Mouse (Mus musculus) lung, postnatal 36 days (tissue): ENCODE measurements around the gene Tdrd1.
"Not testable (repeated sequence)": the region's sequence is repeated elsewhere in the genome, so short reads cannot be mapped to it uniquely, and the experiment has no call there.

Source experiments
- DNase-seq: peaks from one replicate; pipeline ENCODE4 v3.0.0; 2022; ENCODE audit warnings: mixed read lengths

Tdrd1 gene

DNA sequence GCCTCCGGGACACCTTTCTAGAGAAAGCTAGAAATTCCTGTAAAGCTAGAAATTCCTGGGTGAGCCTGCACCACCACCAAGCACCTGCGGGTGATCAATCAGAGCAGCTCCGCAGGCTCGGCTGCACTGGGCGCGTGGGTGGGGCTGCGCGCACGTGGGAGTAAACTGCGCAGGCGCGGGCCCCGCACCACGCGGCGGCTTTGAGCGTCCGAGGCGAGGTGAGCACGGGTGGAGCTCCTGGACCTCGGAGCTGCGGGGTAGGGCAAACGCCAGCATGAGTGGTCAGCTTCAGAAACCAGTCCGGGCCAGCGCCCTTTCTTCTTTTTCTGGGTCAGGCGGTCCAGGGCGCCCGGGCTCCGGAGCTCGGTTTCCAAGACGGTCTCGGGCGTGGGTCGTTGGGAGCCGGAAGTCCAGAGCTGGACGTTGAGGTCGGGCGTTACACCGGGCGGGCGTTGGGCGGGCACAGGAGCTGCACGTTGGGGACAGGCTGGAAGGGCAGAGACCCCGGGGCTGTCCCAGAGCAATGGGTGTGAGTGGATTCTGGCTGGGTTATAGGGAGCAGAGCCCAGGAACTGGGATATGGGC is at the start of gene Tdrd1:
Gene Tdrd1 (plus strand): TSS at position 163 of the 585 bp plus-strand sequence.
- no peak for DNase-seq

DNA sequence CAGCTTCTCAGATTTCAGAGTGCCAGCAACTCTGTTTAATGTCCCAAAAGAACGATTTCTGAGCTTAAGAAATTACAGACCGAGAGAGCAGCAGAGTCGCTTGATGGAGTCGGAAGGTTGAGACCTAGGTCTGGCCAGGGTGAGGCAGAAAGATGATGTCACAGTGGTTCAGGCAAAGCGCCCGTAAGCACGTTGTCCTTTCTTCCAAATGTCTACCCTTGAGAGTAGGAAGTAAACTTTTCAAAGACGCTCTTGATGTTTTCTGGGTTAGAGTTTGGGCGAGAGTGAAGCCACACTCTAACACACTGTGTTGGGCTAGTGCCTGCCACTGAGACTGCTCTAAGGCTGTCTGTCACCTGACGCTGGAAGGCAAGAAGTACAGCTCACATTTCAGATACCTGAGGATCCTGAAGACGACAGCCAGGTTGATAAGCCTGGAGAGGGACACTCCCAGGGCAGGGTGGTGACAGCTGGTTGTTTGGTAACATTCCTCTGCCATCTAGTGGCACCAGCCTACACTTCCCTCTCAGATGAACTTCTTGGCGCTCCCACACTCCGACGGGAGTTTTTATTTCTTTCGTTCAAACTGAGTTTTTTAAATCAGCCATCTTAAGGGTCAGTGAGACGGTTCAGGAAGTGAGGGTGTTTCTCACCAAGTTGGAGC is 49.2 kb upstream of the Tdrd1 start:
- peak; percentile 85 for DNase-seq

DNA sequence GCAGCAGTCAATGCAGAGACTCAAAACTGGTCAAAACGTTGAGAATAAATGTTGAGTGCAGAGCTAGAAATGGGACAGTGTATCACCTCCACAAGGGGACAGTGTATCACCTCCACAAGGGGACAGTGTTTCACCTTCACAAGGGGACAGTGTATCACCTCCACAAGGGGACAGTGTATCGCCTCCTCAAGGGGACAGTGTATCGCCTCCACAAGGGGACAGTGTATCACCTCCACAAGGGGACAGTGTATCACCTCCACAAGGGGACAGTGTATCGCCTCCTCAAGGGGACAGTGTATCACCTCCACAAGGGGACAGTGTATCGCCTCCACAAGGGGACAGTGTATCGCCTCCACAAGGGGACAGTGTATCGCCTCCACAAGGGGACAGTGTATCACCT is 47.5 kb upstream of the Tdrd1 start:
- DNase-seq, result not testable (repeated sequence)

DNA sequence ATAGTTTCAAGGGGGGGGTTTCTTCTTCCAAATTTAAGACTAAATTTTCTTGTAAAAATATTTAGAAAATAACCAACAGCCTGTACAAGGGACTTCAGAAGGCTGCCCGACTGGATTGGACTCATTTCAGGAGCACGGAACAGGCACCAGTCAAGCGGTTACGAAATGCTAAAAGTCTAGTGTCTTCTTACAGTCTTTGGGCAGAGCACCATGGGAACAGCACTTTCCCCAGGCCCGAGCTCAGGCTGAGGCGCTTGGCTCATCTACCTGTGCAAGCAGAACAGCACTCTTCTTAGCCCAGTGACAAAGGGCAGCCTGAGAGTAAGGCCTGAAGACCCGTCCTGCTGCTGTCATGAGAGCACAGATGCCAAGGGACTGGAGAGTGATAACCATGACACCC is 38.1 kb upstream of the Tdrd1 start:
- peak; percentile 65 for DNase-seq

DNA sequence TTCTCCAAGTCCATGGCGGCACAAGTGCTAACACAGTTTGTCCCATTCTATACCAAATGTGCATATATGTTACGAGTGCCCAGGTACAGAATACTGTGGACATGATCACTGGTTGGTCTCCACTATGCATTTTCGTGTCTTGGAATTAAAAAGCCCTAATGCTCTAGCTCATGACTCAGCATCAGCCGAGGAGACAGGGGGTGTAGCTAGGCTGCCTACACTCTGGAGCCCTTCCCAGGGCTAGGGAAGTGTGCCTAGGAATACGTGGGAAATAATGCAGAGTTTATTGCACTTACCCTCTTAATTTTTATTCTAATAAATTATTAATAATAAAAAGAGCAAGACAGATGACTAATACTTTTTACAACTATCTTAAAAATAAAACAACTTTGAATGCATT is 37.1 kb upstream of the Tdrd1 start:
- DNase-seq, result no peak

DNA sequence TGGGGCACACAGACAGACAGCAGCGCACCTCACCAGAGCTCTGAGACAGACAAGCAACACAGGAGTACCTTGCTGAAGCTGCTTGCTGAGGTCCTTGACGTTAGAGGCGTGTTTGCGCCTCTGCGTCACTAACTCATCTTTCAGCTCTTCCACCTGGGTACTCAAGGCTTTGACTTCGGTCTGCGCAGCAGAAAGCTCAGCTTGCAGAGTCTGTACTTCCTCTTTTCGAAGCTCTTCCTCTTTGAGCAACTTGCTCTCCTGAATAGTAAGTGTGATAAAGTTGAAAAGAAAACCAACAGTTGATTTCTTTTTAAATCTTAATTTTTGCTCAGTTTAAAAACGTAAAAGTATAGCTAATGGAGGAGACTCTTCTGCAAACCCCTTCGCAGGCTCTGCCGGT is 28.6 kb upstream of the Tdrd1 start:
- DNase-seq, result no peak

DNA sequence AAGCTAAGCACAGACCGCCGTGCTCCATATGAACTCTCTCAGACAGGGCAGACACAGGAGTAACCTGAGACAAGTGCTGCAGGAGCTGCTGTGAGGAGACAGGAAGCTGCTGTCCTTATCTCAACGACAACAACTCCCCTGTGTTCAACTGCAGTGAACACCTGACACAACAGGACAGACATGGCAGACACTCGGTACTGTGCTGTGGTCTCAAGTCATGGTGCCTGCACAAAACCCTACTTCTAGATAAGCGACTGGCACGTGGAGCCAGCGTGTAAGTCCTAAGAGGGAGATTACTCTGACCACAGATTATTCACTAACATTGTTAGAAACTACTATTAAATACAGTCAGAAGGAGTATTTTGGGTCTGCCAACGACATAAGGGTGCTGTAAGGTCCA is 25.8 kb upstream of the Tdrd1 start:
- DNase-seq, result no peak

DNA sequence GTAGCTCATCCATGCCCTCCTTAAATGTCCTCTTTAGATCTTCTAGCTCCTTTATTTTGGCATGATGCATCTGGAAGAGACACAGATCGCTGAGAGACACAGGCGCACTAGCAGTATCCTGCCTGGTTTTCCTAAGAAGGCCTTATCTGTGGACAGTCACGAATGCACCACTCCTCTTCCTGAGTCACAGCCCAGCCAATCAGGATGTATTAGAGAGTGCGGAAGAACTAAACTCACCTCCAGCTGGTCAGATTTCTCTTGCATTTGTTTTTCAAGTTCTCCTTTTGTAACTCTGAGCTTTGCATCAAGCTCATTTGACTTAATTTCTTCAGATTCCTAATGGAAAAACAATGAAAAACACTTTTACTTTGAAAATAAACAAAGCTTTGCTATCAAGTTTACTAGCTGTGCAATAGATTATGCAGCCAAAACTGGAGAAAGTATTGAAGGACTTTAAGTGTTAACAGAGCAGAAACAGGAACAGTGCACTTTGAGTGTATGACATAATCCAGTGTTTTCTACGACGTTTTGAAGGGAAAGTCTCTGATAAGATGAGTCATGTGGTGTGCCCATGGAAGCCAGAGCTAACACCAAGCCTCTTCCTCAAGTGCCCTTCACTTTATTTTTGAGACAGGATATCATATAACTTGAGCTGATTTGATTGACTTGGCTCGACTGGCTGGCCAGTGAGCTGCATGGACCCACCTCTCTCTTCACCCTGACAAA is 24.9 kb upstream of the Tdrd1 start:
- peak; percentile 71 for DNase-seq

DNA sequence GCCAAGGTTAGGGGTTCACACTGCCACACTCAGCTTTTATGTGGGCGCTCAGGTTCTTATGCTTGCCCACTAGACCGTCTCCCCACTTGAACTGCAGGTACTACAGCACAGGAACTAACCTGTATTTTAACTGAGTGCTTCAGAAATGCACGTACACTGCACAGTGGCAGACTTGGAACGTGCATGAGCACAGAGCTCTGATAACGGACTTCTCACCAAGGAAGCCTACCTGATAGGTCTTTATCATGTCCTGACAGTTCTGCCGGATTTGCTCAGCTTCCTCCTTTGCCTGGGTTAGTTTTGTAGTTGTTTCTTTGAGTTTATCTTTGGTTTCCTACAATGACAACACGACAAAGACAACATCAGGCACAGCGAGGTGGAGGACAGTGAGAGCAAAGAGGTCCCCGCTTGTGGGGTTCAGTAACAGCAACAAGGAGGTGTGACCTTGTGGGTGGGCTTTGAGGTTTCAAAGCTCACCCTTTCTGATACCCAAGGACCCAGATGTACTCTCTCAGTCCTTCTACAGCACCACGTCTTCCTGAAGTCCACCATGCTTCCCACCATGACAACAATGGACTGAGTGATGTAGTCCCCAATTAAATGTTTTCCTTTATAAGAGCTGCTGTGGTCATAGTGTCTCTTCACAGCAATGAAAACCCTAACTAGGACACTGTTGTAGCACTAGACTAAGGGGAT is 24.2 kb upstream of the Tdrd1 start:
- DNase-seq, result no peak

DNA sequence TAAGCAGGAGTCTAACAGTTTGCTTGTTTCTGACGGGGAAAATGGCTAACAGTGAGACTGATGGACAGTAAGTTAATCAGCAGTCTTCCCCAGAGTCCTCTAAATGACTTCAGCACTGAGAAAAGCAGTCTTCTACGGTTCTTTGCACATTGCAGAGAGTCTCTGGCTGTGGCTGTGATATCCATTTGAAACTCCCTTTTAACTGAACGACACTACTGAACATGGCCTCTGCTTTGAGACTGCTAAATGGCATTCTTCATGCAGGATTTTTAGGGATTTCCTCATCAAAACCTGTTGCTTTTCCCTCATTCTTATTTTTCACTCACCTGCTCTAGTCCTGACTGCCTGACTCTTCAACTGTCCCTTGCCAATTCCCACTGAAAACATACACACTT is 23.7 kb upstream of the Tdrd1 start:
- no peak for DNase-seq

DNA sequence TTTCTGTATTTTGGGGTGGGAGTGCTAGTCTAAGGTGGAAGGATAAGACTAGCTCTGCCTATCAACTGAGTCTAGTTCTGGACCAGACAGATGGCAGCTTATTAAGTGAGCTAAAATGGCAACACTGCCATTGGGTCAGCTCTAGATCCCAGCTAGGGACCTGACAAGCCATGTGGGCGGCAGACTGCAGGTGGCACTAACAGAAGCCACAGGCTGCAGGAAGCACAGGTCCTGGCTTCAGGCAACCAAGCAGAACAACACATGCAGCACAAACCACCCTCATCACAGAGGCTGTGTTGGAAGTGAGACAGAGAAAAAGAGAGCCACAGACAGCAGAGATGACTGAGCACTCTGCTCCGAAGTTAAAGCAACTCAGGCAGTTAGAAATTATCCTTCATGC is 20.6 kb upstream of the Tdrd1 start:
- no peak for DNase-seq

DNA sequence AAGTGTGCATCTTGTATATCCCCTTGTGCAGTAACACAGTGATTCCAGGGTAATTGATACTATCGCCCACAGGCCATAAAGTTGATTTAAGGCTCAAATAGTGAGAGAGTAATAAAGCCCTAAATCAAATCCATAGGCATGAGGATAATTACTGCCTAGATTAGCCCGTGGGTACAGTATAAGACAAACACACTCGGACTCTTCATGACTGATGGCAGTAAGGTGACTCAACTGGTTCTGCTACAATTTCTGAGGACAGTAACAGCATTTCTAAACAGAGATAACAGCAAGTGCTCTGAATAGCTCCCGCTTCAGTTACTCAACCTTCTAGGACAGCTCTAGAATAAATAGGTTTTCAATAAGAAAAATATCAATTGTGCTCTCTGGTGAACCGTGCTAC is 18.9 kb upstream of the Tdrd1 start:
- no peak for DNase-seq

DNA sequence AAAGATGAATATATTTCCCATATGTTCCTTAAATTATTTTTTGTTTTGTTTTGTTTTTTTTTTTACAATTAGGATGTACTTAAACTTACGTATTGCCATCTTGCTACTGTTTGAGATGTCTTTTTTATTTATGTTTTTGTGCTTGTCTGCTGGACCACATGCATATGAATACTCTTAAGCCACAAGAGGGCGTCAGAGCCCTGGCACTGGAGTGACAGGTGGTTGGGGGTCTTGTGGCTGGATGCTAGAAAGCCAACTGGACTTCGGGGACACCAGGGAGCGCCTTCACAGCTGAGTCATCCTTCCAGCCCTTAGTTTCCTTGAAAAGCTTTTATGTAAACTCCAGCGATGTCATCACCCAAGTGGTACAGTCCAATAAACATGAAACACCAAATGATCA is 17.2 kb upstream of the Tdrd1 start:
- DNase-seq, result no peak

DNA sequence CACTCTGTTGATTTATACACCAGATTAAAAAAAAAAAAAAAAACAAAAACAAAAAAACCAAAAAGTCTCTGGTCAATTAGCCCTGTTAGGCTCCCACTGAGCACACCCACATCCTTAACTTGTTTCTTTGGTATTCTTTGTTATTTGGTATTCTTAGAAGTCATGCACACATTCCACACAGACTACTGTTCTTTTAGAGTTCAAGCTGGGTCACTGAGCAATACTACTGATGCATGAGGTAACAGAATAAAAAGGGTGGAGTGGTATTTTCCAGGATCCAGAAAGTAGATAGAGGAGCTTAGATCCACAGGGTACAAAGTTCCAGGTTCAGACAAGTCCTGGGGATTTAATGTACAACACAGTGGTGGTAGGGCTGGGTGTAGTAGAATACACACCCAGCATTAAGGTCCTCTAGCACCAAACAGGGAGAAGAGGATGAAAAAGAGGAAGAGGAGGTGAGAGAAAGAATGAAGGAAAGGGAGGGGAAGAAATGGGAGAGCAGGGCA is 15.3 kb upstream of the Tdrd1 start:
- DNase-seq, result no peak

DNA sequence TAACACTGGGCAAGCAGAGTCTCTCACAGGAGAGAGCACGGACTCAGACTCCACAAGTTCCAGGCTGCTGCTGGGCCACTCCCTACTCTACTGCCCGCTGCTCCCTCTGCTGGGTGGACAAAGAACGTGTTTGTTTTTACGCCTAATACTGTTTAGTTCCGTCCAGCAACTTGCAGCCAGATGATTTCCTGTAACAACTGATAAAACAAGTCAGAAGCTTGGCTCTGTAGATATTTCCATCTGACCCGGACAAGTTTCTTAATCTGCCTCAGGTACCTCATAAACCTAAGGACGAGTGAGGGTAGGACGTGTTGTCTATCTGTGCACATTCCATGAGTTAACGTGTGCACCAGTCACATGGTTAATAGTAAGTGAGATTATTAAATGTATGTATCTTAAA is 14.4 kb upstream of the Tdrd1 start:
- peak; percentile 81 for DNase-seq

DNA sequence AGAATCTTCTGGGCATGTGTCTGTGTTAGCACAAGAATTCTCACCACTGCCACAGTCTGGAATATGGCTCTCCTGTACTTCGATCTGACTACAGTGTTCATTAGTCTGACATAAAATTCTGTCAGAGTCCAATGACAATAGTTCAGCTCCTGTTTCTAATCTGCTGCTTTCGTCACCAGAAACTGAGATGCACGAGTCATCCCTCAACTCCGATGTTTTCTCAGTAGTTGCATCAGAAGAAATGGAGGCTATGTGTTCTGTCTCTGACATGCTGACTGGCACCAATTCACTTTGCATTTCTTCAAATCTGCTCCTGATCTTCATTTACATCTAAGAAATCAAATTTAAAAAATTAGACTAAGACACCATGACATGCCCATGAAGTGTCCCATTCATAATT is 12.6 kb upstream of the Tdrd1 start:
- no peak for DNase-seq

DNA sequence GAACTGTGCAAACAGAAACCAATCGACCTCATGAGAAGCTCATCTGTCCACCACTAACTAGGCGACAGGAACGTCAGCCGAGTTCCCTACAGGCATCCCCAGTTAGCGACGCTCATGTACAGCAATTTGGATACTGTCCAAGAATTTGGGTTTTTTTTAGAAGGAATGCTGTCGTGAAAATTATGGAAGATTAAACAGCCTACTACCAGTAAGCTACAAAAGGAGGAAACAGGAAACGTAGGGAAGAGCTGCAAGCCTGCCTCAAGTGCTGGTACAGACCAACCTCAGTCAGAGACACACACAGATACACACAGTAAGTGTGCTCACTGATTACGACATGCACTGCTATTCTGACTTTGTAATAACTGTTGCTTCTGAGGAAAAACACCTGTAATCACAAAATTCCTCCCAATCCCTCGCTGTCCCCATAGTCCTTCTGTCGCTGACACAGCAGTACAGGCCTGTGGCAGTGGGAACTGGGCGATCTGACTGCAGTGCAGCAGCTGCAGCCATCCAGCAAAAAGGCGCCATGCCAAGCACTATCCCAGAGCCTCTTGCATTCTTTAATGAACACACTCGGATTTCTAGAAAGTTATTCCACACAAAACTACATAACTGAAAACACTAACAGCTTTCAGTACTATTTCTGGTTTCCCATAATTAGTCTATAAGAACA is 8.0 kb upstream of the Tdrd1 start:
- DNase-seq, result peak; percentile 52

DNA sequence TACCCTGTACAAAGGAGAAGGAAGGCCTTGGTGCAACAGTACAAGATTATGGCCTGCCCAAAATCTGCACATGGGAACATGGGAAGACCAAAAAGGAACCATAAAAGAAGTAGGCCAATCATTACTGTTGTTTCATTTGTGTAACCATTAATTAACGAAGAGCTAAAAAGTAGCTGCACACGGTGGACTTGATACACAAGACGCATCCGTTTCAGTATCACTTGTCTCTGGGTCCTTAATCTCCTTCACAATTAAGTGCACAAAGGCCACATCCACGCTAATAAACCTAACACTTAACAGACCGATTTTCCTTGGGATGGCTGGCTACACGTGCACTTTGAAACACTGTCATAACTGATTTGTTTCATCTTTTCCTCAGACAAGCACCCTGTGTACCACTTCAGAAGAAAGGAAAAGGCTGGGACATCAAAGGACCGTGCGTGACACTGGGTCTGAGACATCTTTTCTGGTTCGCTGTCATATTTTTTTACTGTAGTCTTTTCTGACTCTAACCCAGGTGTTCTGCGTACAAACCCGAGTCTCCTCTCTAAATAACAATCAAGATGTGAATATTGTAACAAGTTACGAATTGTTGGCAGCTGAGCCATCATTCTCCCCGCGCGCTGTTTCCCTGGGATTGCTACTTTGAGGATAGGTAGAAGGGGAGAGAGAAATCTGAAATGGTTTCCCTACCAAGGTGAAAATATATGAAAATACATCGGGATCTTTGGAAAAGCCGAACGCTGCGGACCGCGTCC is 4.8 kb upstream of the Tdrd1 start:
- no peak for DNase-seq

DNA sequence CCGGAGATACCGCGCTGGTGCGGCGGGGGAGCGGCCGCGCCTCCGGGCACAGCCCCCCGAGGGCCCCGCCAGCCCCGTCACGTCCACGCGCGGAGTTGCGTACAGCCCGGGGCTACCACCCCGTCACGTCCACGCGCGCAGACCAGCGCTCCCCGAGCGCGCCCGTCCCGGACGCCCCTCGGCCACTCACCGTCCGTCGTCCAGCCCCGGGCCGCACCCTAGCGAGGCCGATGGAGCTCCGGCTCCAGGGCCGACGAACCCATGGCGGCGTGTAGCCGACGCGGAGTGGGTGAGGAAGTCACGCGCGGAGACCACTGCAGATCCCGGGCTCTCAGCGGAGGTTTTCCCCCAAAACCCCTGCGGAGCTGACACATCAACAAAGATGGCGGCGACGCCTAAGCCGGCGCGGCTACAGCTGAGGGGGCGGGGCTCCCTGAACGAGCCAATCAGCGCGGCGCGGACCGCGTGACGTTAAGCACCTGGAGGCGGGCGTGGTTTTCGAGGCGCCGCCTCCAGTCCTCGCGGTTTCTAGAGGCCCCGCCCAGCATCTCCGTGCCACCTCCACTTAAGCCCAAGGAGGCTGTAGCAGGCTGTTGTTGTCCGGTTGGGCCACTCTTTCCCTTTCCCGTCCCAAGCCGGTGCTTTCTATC is 4.1 kb upstream of the Tdrd1 start, which contains the start of gene Ccdc186:
Gene Ccdc186 (minus strand): TSS at position 393 of the 650 bp plus-strand sequence.
- peak; percentile 97 for DNase-seq

DNA sequence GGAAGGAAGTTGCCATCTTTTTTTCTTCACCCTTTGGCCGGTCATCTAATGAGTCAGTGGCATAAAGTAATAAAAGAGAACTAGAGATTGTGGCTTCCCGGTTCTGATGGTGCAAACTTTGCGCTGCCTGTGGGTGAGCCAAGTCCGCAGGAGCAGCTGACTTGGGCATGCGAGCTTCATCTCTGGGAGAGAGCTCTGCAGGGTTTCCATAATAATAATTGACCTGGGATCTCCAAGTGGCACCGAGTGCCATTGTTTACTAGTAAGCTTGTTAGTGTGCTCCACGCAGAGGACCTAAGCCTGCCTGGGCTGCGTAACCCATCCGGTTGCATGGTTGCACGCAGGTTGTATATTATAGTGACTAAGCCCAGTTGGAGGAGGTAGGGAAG is 3.6 kb upstream of the Tdrd1 start:
- no peak for DNase-seq

DNA sequence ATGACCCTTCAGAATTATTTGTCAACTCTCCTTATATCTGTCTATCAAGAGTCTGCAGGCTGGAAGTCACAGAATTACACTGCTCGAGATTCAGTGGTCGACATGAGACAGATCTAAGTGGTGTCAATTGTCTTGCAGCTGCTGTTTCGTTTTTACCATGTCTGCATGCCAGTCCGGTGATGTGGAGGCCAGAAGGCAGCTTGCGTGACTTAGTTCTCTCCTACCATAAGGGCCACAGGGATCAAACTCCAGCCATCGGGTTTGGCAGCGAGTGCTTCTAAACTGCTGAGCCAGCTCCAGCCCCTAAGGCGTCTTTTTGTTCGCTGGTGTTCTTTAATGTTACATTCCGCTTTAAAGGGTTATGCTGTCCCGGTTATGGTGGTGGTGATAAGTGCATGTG is 2.3 kb downstream of the Tdrd1 start:
- DNase-seq, result no peak

DNA sequence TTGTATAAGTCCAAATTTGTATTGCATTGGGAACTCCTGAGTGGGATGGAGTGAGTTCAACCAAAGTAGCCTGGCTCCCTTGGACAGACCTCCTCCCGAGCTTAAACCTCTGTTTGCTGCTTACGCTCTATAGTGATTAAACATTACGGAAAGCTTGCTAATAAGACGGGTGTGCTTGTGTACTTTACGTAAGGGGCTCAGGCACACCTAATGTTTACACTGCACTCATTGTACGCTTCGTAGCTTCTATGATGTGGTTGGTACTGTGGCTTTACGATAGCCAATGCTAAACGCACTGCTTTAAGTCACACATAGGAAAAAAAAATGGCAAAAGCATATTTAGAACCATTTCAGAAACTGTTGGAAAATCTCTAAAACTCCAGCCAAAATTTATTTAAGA is 3.3 kb downstream of the Tdrd1 start:
- no peak for DNase-seq
